Mouse (Mus musculus) forebrain, embryonic 16.5 days (tissue): ENCODE measurements around the gene A1bg. TPM values are rescaled to one million over a fixed set of nuclear protein-coding genes. Genes with fewer than 3 reads are reported as not detected.

Source experiments
- ATAC-seq: fragments of 200-750 bp; cut with Nextera tagmentation; 2 replicates; pipeline ENCODE4 v1.8.0; 2017; ENCODE audit warnings: mild to moderate bottlenecking, moderate library complexity
- H3K27ac ChIP-seq: fragments of 300-500 bp; sonication (generic); 2 replicates; pipeline ENCODE4 v1.5.1; 2014; ENCODE audit warnings: low read length, control low read depth
- H3K27me3 ChIP-seq: fragments of 300-500 bp; sonication (generic); replicated peaks from 2 replicates; pipeline ENCODE4 v1.6.1; 2014; ENCODE audit warnings: low read length; ENCODE audit not compliant: control insufficient read depth, insufficient read depth
- H3K36me3 ChIP-seq: fragments of 300-500 bp; sonication (generic); 2 replicates; pipeline ENCODE4 v1.6.1; 2014; ENCODE audit not compliant: control insufficient read depth, insufficient read depth
- H3K4me1 ChIP-seq: fragments of 300-500 bp; sonication (generic); replicated peaks from 2 replicates; pipeline ENCODE4 v1.6.1; 2014; ENCODE audit warnings: low read length; ENCODE audit not compliant: control insufficient read depth, insufficient read depth
- H3K4me2 ChIP-seq: fragments of 300-500 bp; sonication (generic); 2 replicates; pipeline ENCODE4 v1.6.1; 2014; ENCODE audit warnings: mild to moderate bottlenecking, low read length, control low read depth
- H3K4me3 ChIP-seq: fragments of 300-500 bp; sonication (generic); replicated peaks from 2 replicates; pipeline ENCODE4 v1.5.1; 2014; ENCODE audit warnings: mild to moderate bottlenecking, low read length, control low read depth
- H3K9ac ChIP-seq: fragments of 300-500 bp; sonication (generic); replicated peaks from 2 replicates; pipeline ENCODE4 v1.6.1; 2014; ENCODE audit warnings: low read depth, low read length, control low read depth
- H3K9me3 ChIP-seq: fragments of 300-500 bp; sonication (generic); 2 replicates; pipeline ENCODE4 v1.6.1; 2016; ENCODE audit warnings: low read length; ENCODE audit not compliant: control insufficient read depth
- WGBS: fragments of 180-500 bp; shearing (Covaris S2); extraction: QIAGEN DNeasy Blood & Tissue Kit; methylation state at CpG from one replicate; pipeline ENCODE4 v1.1.7; 2014; 5-methylcytosine and 5-hydroxymethylcytosine counted together
- polyA plus RNA-seq: library from polyadenylated mRNA; unstranded; fragments of >200 nt; fragmentation: Nextera tagmentation; extraction: Ambion mirVana; gene quantifications from 2 replicates; pipeline ENCODE4 v1.2.1, GENCODE M21; 2015

Gene A1bg
- polyA plus RNA-seq, 1 experiment from 2014 or later, result not detected

- no peak for ATAC-seq
- H3K4me1 ChIP-seq, result no peaks in the 10 kb centered on the region
- no peak overlapping the region for H3K9ac ChIP-seq
- H3K9me3 ChIP-seq, result no peaks in the 10 kb centered on the region
- no peak overlapping the region for H3K4me3 ChIP-seq
- no peaks in the 10 kb centered on the region for H3K36me3 ChIP-seq
- H3K27ac ChIP-seq, result no peak overlapping the region
- 88% methylated on average over 6 of the region's 6 CpGs for WGBS
- H3K27me3 ChIP-seq, result no peaks in the 10 kb centered on the region
- no peak overlapping the region for H3K4me2 ChIP-seq
These were observed 47.1 kb downstream of the A1bg start for GRCm38 (mm10) chr15:60875721-60876120.

- ATAC-seq, result no peak
- Histone ChIP-seq H3K9ac (no peak overlapping the region), H3K4me3 (no peak overlapping the region), H3K27me3 (no peaks in the 10 kb centered on the region), H3K36me3 (no peaks in the 10 kb centered on the region), H3K4me1 (no peaks in the 10 kb centered on the region), H3K9me3 (no peaks in the 10 kb centered on the region), H3K4me2 (no peak overlapping the region), H3K27ac (no peak overlapping the region)
- WGBS, result 90% methylated on average over 3 of the region's 3 CpGs
These were observed 60.4 kb downstream of the A1bg start for GRCm38 (mm10) chr15:60862417-60862816.

- Histone ChIP-seq H3K27ac (no peak overlapping the region), H3K4me3 (no peak overlapping the region), H3K36me3 (no peaks in the 10 kb centered on the region), H3K4me2 (no peak overlapping the region), H3K9me3 (no peaks in the 10 kb centered on the region), H3K4me1 (0 out of 2 replicates have a peak, but pooled peaks cover 2% of the 10 kb centered on the region), H3K27me3 (no peaks in the 10 kb centered on the region), H3K9ac (no peak overlapping the region)
- WGBS, result 67% methylated on average over 1 of the region's 1 CpGs
- no peak for ATAC-seq
These were observed 67.7 kb downstream of the A1bg start for GRCm38 (mm10) chr15:60855112-60855511.

GRCm38 (mm10) chr15:60854151-60854550, 68.7 kb downstream of the A1bg start:
- no peak for ATAC-seq

GRCm38 (mm10) chr15:60853231-60853999, 69.4 kb downstream of the A1bg start, which contains the start of gene Fam84b:
Fam84b (minus strand) TSS chr15:60853778.
- H3K27me3 ChIP-seq, result no peaks in the 10 kb centered on the region
- no peak within 1 kb of the TSS for H3K4me2 ChIP-seq
- WGBS, result 24% methylated on average over 17 of the region's 17 CpGs
- H3K9ac ChIP-seq, result no peak within 1 kb of the TSS
- H3K4me3 ChIP-seq, result no peak within 1 kb of the TSS
- H3K9me3 ChIP-seq, result no peaks in the 10 kb centered on the region
- no peaks in the 10 kb centered on the region for H3K36me3 ChIP-seq
- H3K4me1 ChIP-seq, result 0 out of 2 replicates have a peak, but pooled peaks cover 2% of the 10 kb centered on the region
- H3K27ac ChIP-seq, result no peak within 1 kb of the TSS
- ATAC-seq, result no peak

More at GRCm38 (mm10) chr15:60854151-60854550, 68.7 kb downstream of the A1bg start:
- Histone ChIP-seq H3K4me2 (no peak overlapping the region), H3K4me3 (no peak overlapping the region), H3K27ac (no peak overlapping the region), H3K27me3 (no peaks in the 10 kb centered on the region), H3K4me1 (0 out of 2 replicates have a peak, but pooled peaks cover 2% of the 10 kb centered on the region), H3K36me3 (no peaks in the 10 kb centered on the region), H3K9me3 (no peaks in the 10 kb centered on the region), H3K9ac (no peak overlapping the region)
- 91% methylated on average over 4 of the region's 4 CpGs for WGBS

- ATAC-seq, result no peak
- WGBS, result 77% methylated on average over 3 of the region's 3 CpGs
- H3K9ac ChIP-seq, result no peak overlapping the region
These were observed 74.2 kb downstream of the A1bg start for GRCm38 (mm10) chr15:60848630-60849029.

More at GRCm38 (mm10) chr15:60848630-60849029, 74.2 kb downstream of the A1bg start:
- Histone ChIP-seq H3K27me3 (no peaks in the 10 kb centered on the region), H3K36me3 (no peaks in the 10 kb centered on the region), H3K9me3 (no peaks in the 10 kb centered on the region), H3K4me2 (no peak overlapping the region), H3K27ac (no peak overlapping the region), H3K4me3 (no peak overlapping the region), H3K4me1 (0 out of 2 replicates have a peak, but pooled peaks cover 6% of the 10 kb centered on the region)

Other genes with a start within 250 kb of the A1bg start
- gene Fam84b, start 69.2 kb downstream of the A1bg start, polyA plus RNA-seq, result 11.5 and 13.9 TPM in 2 replicates